Mouse (Mus musculus): ENCODE measurements around the gene Hsd17b11. TPM values are rescaled to one million over a fixed set of nuclear protein-coding genes. Genes with fewer than 3 reads are reported as not detected.
A peak's percentile ranks its signal among the peaks of the same experiment; 100 is the strongest.
"Not testable (repeated sequence)": the region's sequence is repeated elsewhere in the genome, so short reads cannot be mapped to it uniquely, and the experiment has no call there.

Hsd17b11 gene
- polyA plus RNA-seq, 1 experiment from 2014 or later, result 2.6 TPM

DNA sequence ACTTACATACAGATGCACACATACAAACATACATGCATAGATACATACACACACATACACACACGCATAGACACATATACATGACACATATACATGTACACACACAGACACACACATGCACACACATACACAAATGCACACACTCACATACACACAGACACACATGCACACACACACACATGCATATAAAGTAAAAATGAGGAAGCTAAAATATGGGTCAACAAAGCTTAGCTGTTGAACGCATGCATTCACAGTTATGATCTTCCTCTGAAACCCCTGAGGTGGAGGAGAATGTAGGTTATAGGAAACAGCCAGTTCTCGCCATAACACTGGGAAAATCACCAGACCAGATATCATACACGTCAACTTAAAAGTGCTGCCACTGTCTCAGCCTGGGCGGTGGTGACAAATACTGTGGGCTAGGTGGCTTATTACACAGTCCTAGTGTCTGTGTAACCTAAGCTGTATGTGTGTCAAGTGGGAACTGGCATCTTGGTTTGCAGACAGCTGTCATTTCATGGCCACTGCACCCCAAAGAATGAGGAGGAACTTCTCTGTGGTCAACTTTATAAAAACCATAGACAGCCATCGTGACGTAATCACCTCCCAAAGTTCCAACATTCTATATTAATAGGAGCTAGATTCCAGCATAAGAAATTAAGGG, 43.7 kb downstream of the Hsd17b11 start:
- Histone ChIP-seq H3K4me1 (replicated peaks) (no peaks in the 10 kb centered on the region), H3K36me3 (no peaks in the 10 kb centered on the region), H3K27ac (no peak overlapping the region), H3K9me3 (no peaks in the 10 kb centered on the region), H3K9ac (replicated peaks) (no peak overlapping the region), H3K4me3 (replicated peaks) (no peak overlapping the region), H3K27me3 (no peaks in the 10 kb centered on the region), H3K4me2 (no peak overlapping the region)
- WGBS, result 88% methylated on average over 7 of the region's 7 CpGs
- ATAC-seq (ENCODE audit: insufficient number of reproducible peaks, insufficient read depth, low FRiP score, low TSS enrichment, low read depth), result no peak

DNA sequence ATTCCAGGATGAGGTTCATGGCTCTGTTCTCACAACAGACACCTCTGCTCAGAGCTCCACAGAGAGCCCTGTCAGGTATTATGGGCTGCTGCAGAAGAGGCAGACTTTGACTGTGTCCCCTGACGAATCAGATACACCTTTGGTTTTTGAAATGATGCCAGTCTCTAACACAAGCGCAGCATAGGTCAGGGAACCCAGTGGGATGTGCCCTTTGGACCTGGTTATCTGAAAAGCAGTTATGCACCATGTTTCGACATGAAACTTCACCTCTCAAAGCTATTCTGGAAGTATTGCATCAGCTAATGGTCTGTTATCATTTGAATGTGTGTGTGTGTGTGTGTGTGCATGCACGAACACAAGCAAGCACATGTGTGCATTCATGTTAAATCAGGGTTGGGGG, 44.4 kb downstream of the Hsd17b11 start, which contains the start of gene Hsd17b13:
TSS of gene Hsd17b13 (minus strand) at position 114 of the 400 bp plus-strand sequence.
- ATAC-seq (ENCODE audit: insufficient number of reproducible peaks, insufficient read depth, low FRiP score, low TSS enrichment, low read depth), result no peak
- Histone ChIP-seq H3K9me3 (no peaks in the 10 kb centered on the region), H3K27me3 (no peaks in the 10 kb centered on the region), H3K9ac (replicated peaks) (no peak within 1 kb of the TSS), H3K36me3 (no peaks in the 10 kb centered on the region), H3K4me3 (replicated peaks) (no peak within 1 kb of the TSS), H3K27ac (no peak within 1 kb of the TSS), H3K4me2 (no peak within 1 kb of the TSS), H3K4me1 (replicated peaks) (no peaks in the 10 kb centered on the region)
- WGBS, result 89% methylated on average over 4 of the region's 4 CpGs

DNA sequence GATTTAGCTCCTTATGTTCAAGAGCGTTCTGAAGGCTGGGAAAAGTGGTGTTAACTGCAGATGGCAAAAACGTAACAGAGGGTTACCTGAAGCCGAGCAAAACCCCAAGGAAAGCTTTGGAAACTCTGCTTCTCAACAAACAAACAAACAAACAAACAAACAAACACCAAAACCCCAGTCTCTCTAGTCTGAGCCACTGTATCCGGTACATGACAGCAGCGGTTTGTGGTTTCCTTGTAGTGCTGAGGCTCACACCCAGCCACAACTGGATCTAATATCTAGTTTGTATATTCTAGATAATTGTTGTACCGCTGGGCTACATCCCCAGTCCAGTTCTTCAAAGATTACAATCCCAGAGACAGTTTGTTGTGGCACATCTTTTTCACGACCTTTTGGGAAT, 46.0 kb downstream of the Hsd17b11 start:
- ATAC-seq (ENCODE audit: insufficient number of reproducible peaks, insufficient read depth, low FRiP score, low TSS enrichment, low read depth), result no peak
- H3K4me2 ChIP-seq, result no peak overlapping the region
- no peak overlapping the region for H3K27ac ChIP-seq
- no peaks in the 10 kb centered on the region for H3K36me3 ChIP-seq
- 81% methylated on average over 7 of the region's 7 CpGs for WGBS
- no peaks in the 10 kb centered on the region for H3K27me3 ChIP-seq
- no peaks in the 10 kb centered on the region for H3K4me1 ChIP-seq (replicated peaks)
- H3K9ac ChIP-seq (replicated peaks), result no peak overlapping the region
- no peak overlapping the region for H3K4me3 ChIP-seq (replicated peaks)
- no peaks in the 10 kb centered on the region for H3K9me3 ChIP-seq

DNA sequence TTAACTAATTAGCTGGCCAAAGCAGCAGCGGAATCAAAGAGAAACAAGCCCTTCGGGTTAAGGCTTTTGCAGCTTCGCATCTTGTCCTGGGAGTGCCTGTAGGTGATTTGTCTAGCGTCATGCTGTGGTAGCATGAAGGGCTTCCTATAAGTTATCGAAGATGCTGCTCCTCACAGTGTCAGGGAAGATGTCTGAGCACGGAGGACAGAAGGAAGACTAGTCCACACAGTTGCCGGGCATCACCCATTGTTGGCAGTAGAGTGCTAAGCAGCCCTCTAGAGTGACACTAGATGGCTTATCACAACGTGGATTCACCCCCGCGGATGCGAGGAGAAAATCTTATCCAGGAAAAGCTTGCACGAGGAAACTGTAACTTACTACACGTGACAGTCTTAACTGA, 48.9 kb downstream of the Hsd17b11 start:
- Histone ChIP-seq H3K9me3 (no peaks in the 10 kb centered on the region), H3K4me3 (replicated peaks) (no peak overlapping the region), H3K36me3 (no peaks in the 10 kb centered on the region), H3K4me1 (replicated peaks) (0 out of 2 replicates have a peak, but pooled peaks cover 5% of the 10 kb centered on the region), H3K27me3 (no peaks in the 10 kb centered on the region), H3K9ac (replicated peaks) (no peak overlapping the region), H3K4me2 (peak overlapping the region; percentile 24; the same call in 1 of the 2 replicates), H3K27ac (no peak overlapping the region)
- 73% methylated on average over 13 of the region's 13 CpGs for WGBS
- no peak for ATAC-seq (ENCODE audit: insufficient number of reproducible peaks, insufficient read depth, low FRiP score, low TSS enrichment, low read depth)

DNA sequence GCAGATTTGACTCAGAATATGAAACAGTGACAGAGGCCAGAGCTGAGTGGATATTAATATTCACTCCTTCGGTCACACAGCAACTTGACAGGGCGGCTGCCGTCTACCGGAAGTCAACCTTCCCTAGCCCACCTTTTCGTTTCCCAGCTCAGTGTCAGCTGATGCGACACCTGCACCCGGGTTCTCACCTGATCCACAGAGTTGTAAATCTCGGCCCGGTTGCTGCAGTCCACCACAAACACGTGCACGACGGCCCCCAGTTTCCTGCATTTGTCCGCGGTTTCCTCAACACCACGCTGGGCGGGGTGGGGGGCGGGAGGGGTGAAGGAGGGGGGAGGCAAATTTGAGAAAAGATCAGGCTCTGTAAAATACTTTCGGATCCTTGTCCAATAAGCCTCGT, 49.3 kb downstream of the Hsd17b11 start:
- Histone ChIP-seq H3K36me3 (no peaks in the 10 kb centered on the region), H3K4me3 (replicated peaks) (no peak overlapping the region), H3K4me2 (peak overlapping the region; percentile 24; the same call in 1 of the 2 replicates), H3K9me3 (no peaks in the 10 kb centered on the region), H3K4me1 (replicated peaks) (0 out of 2 replicates have a peak, but pooled peaks cover 5% of the 10 kb centered on the region), H3K9ac (replicated peaks) (no peak overlapping the region), H3K27me3 (no peaks in the 10 kb centered on the region), H3K27ac (no peak overlapping the region)
- 50% methylated on average over 19 of the region's 19 CpGs for WGBS
- ATAC-seq (ENCODE audit: insufficient number of reproducible peaks, insufficient read depth, low FRiP score, low TSS enrichment, low read depth), result no peak

DNA sequence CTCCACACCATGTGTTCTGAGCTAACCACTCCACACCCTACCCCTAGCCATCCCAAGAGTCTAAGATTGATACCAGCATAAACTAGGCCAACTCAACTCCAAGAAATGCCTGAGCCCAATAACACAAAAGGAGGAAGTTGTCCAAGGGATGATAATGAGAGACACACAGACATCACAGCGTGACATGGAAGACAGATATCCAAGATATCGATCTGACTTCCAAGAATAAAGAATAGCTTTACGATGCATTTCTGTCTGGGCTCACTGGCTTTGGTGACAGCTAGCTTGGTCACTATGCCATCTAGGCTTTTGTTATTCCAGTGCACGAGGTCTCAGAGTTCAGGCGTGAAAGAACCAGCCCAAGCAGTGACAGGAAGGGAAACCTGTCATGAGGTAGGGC, 50.7 kb downstream of the Hsd17b11 start:
- Histone ChIP-seq H3K27ac (no peak overlapping the region), H3K9me3 (no peaks in the 10 kb centered on the region)

DNA sequence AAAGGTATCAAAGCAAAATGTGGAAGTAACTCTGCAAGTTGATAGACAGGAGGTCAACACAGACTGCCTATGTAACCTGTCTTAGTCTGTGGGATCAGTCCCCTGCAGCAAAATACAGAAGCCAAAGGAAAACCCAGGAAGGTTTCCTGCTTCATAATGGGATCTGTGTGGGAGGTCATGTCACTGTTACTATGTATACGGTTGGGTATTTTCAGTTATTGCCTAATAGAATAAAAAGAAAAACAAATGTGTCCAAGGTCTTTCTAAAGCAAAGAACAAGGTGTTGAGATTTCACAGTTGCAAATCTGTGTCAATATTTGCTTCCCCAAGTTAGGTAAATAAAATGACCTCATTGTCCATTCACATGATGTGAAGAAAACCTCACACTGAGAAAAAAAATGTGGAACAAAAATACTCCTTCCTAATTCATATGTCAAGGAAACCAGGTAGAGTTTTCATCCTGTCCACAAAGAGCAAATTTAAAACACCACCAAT, 58.7 kb downstream of the Hsd17b11 start:
- no peak overlapping the region for H3K4me3 ChIP-seq (replicated peaks)
- H3K27me3 ChIP-seq, result no peaks in the 10 kb centered on the region
- ATAC-seq (ENCODE audit: insufficient number of reproducible peaks, insufficient read depth, low FRiP score, low TSS enrichment, low read depth), result no peak
- WGBS, result 73% methylated on average over 1 of the region's 1 CpGs
- H3K27ac ChIP-seq, result no peak overlapping the region
- no peak overlapping the region for H3K4me2 ChIP-seq
- no peak overlapping the region for H3K9ac ChIP-seq (replicated peaks)
- no peaks in the 10 kb centered on the region for H3K36me3 ChIP-seq
- H3K4me1 ChIP-seq (replicated peaks), result no peaks in the 10 kb centered on the region
- H3K9me3 ChIP-seq, result no peaks in the 10 kb centered on the region

More for the DNA sequence above, 50.7 kb downstream of the Hsd17b11 start:
- Histone ChIP-seq H3K9ac (replicated peaks) (no peak overlapping the region), H3K4me1 (replicated peaks) (0 out of 2 replicates have a peak, but pooled peaks cover 5% of the 10 kb centered on the region), H3K27me3 (no peaks in the 10 kb centered on the region), H3K4me3 (replicated peaks) (no peak overlapping the region), H3K4me2 (no peak overlapping the region), H3K36me3 (no peaks in the 10 kb centered on the region)
- WGBS, result 80% methylated on average over 5 of the region's 5 CpGs
- ATAC-seq (ENCODE audit: insufficient number of reproducible peaks, insufficient read depth, low FRiP score, low TSS enrichment, low read depth), result no peak

DNA sequence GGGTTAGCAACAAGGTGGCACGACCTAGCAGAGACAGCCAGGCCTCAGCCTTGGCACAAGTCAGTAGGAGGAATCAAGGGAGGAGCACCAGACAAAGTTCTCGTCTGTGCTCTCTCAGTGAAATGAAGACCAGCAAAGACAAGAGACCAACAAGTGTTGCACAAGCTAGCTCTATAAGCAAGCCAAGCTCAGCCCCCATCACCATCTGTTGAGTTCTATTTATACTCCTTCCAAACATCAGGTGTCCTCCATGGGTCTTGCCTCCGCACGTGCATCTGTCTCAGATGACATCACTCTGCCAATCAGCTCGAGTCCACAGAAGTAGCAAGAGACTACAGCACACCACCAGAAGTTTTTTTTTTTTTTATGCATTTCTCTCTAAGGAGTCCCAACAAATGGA, 67.1 kb downstream of the Hsd17b11 start:
- no peaks in the 10 kb centered on the region for H3K9me3 ChIP-seq
- no peak overlapping the region for H3K27ac ChIP-seq
- H3K27me3 ChIP-seq, result no peaks in the 10 kb centered on the region
- 82% methylated on average over 5 of the region's 5 CpGs for WGBS
- no peak overlapping the region for H3K9ac ChIP-seq (replicated peaks)
- ATAC-seq (ENCODE audit: insufficient number of reproducible peaks, insufficient read depth, low FRiP score, low TSS enrichment, low read depth), result no peak
- H3K36me3 ChIP-seq, result no peaks in the 10 kb centered on the region
- no peak overlapping the region for H3K4me2 ChIP-seq
- no peak overlapping the region for H3K4me3 ChIP-seq (replicated peaks)
- H3K4me1 ChIP-seq (replicated peaks), result no peaks in the 10 kb centered on the region

DNA sequence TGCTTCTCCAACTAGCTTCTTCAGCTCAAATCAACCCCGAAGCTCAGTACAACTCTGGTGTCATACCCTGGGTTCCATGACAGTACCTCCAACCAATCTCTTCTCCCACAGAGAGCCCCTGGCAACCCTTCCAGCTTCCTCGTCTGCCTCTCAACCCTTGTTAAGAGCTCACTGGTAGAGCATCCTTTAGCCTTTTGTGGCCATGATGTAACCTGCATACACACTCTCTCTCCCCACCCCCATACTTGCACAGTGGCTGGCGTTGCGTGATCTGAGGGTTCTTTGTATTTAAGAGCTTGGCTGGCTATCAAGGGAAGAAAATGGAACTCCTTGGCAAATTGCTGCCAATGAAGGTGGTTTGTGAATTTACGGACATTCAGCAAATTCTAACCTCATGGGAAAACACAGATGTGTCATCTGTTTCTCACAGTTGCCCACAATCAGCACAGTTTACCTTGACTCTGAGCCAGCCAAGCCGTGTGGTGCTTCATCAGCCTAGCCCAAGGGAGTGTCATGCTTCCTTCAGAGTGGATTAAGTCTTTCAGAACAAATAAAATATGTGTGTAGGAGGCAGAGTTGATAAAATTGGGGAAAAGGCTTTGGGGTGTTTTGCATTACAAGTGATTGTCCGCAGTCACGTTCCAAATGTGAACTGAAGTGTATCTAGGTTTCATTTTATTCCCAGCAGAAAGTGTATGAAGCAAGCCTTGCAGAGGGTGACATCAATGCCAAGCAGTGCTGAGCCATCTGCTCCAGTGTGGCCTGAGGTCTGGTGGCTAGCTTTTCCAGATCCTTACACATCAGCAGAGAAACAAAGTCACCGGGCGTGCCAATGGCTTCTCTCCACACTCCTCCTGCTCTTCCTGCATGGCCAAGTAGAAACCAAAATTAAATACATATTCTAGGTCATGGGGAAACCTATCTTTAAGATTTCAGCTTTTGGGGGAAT, 68.3 kb downstream of the Hsd17b11 start:
- Histone ChIP-seq H3K4me1 (replicated peaks) (no peaks in the 10 kb centered on the region), H3K9ac (replicated peaks) (no peak overlapping the region), H3K36me3 (no peaks in the 10 kb centered on the region), H3K9me3 (no peaks in the 10 kb centered on the region), H3K4me2 (no peak overlapping the region), H3K27ac (no peak overlapping the region), H3K27me3 (no peaks in the 10 kb centered on the region), H3K4me3 (replicated peaks) (no peak overlapping the region)
- WGBS, result 88% methylated on average over 10 of the region's 10 CpGs
- ATAC-seq (ENCODE audit: insufficient number of reproducible peaks, insufficient read depth, low FRiP score, low TSS enrichment, low read depth), result no peak

DNA sequence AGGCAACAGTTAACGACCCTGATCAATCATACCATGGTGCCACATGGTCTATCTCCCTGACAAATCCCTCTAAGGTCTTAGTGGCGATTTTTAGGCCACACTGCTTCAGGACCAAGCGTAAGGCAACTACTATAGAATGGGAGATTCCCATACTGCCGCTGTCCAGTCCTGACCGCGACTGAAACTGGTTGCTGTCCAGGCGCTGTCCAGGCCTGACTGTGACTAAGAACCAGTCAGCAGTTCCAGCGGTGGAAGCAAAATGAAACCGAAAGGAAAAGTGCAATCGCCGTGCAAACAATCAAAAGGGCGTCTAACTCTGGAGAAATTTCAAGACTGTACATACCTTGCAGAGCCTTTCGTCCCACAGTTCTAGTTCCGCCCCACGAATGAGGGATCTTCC, 71.6 kb downstream of the Hsd17b11 start:
- not testable (repeated sequence) for H3K27me3 ChIP-seq; H3K4me1 ChIP-seq (replicated peaks); H3K9ac ChIP-seq (replicated peaks); H3K36me3 ChIP-seq; H3K27ac ChIP-seq; H3K4me2 ChIP-seq; H3K4me3 ChIP-seq (replicated peaks); ATAC-seq (ENCODE audit: insufficient number of reproducible peaks, insufficient read depth, low FRiP score, low TSS enrichment, low read depth); H3K9me3 ChIP-seq
- WGBS, result 93% methylated on average over 15 of the region's 15 CpGs

DNA sequence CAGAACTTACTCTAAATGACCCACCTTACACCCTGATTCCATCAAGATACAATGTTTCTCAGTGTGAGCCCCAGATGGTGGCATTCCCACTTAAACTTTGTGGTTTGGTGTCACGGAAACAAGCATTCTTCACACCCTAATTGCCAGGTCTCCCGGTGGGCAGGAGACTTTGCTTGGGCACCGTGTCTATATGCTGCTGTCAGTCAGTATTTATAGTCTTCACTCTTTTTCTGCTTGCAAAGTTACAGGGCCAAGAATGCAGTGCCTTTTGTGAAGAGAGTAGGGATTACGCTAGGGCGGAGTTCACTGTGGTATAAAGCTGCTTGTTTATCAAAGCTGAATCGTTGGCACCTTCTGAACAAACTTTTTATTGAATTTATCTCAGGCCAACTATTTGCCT, 78.5 kb downstream of the Hsd17b11 start:
- H3K9ac ChIP-seq (replicated peaks), result no peak overlapping the region
- no peak for ATAC-seq (ENCODE audit: insufficient number of reproducible peaks, insufficient read depth, low FRiP score, low TSS enrichment, low read depth)
- no peaks in the 10 kb centered on the region for H3K9me3 ChIP-seq
- 46% methylated on average over 6 of the region's 6 CpGs for WGBS
- H3K4me2 ChIP-seq, result no peak overlapping the region
- H3K4me3 ChIP-seq (replicated peaks), result no peak overlapping the region
- no peaks in the 10 kb centered on the region for H3K36me3 ChIP-seq
- H3K27ac ChIP-seq, result no peak overlapping the region
- H3K27me3 ChIP-seq, result no peaks in the 10 kb centered on the region; the same call in 1 of the 2 replicates
- H3K4me1 ChIP-seq (replicated peaks), result peaks cover 27% of the 10 kb centered on the region

Data from limb, embryonic 12.5 days (tissue).